Mouse (Mus musculus) MEL (cell line): ENCODE results near the gene D430042O09Rik. TPM values are rescaled to one million over a fixed set of nuclear protein-coding genes. Genes with fewer than 3 reads are reported as not detected.

Experiments used
- DNase-seq: peaks from one replicate; pipeline ENCODE4 v3.0.0; 2011; ENCODE audit warnings: low read depth, low spot score
- H3K27ac ChIP-seq: 2 replicates; pipeline ENCODE4 v1.5.1; 2012; ENCODE audit warnings: low read depth, mild to moderate bottlenecking, control low read depth, low read length, moderate library complexity; ENCODE audit not compliant: control insufficient read depth
- H3K27me3 ChIP-seq, 2 experiments: fragments of 150-350 bp in 1 of 2; sonication (generic) in 1 of 2; 2 replicates each; pipeline ENCODE4 v1.6.1; 2012; ENCODE audit warnings: low read length in 2 of 2, mild to moderate bottlenecking in 2 of 2, improper control_type of control experiment in 1 of 2, moderate library complexity in 1 of 2; ENCODE audit not compliant: insufficient read depth in 2 of 2, control insufficient read depth in 1 of 2
- H3K36me3 ChIP-seq, 2 experiments: 2 replicates each; pipeline ENCODE4 v1.6.1; 2012 to 2014; ENCODE audit warnings: low read length in 2 of 2, improper control_type of control experiment in 1 of 2, inconsistent platforms in 1 of 2, mild to moderate bottlenecking in 1 of 2; ENCODE audit not compliant: insufficient read depth in 2 of 2, control insufficient read depth in 1 of 2
- H3K4me1 ChIP-seq, 2 experiments: fragments of 150-350 bp in 1 of 2; sonication (generic) in 1 of 2; 2 replicates each; pipeline ENCODE4 v1.6.1; 2012; ENCODE audit warnings: low read length in 2 of 2, improper control_type of control experiment in 1 of 2, mild to moderate bottlenecking in 1 of 2; ENCODE audit not compliant: insufficient read depth in 2 of 2, control insufficient read depth in 1 of 2
- H3K4me3 ChIP-seq, 2 experiments: fragments of 150-350 bp in 1 of 2; sonication (generic) in 1 of 2; 2 replicates each; pipeline ENCODE4 v1.5.1; 2012; ENCODE audit warnings: low read depth in 2 of 2, low read length in 2 of 2, mild to moderate bottlenecking in 2 of 2, moderate library complexity in 2 of 2, control low read depth in 1 of 2, improper control_type of control experiment in 1 of 2; ENCODE audit not compliant: control insufficient read depth in 1 of 2, insufficient read depth in 1 of 2
- H3K79me2 ChIP-seq: 2 replicates; pipeline ENCODE4 v1.6.1; 2012; ENCODE audit warnings: mild to moderate bottlenecking, low read length, moderate library complexity; ENCODE audit not compliant: control insufficient read depth, poor library complexity, insufficient read depth
- H3K9ac ChIP-seq: 2 replicates; pipeline ENCODE4 v1.6.1; 2012; ENCODE audit warnings: low read depth, mild to moderate bottlenecking, control low read depth, low read length, moderate library complexity; ENCODE audit not compliant: control insufficient read depth, poor library complexity, severe bottlenecking
- H3K9me3 ChIP-seq: fragments of 150-350 bp; sonication (generic); replicated peaks from 2 replicates; pipeline ENCODE4 v1.6.1; 2012; ENCODE audit warnings: mild to moderate bottlenecking, low read length, improper control_type of control experiment, moderate library complexity; ENCODE audit not compliant: insufficient read depth
- CHD1 ChIP-seq: IDR thresholded peaks from 2 replicates; pipeline ENCODE4 v1.6.1; 2012; ENCODE audit warnings: low read depth, mild to moderate bottlenecking, inconsistent platforms, low read length, improper control_type of control experiment
- E2F4 ChIP-seq: IDR thresholded peaks from 2 replicates; pipeline ENCODE4 v1.6.1; 2011; ENCODE audit warnings: low read depth, low read length, improper control_type of control experiment, borderline replicate concordance
- EP300 ChIP-seq, 2 experiments: IDR thresholded peaks; 2 replicates each; pipeline ENCODE4 v1.6.1; 2011; ENCODE audit warnings: improper control_type of control experiment in 2 of 2, low read length in 2 of 2, low read depth in 1 of 2, mild to moderate bottlenecking in 1 of 2
- ETS1 ChIP-seq: IDR thresholded peaks from 2 replicates; pipeline ENCODE4 v1.6.1; 2012; ENCODE audit warnings: low read depth, mild to moderate bottlenecking, inconsistent platforms, low read length, improper control_type of control experiment, moderate library complexity
- GATA1 ChIP-seq: IDR thresholded peaks from 2 replicates; pipeline ENCODE4 v1.6.1; 2011; ENCODE audit warnings: low read depth, low read length, improper control_type of control experiment
- HCFC1 ChIP-seq: IDR thresholded peaks from 2 replicates; pipeline ENCODE4 v1.6.1; 2012; ENCODE audit warnings: low read depth, mild to moderate bottlenecking, inconsistent platforms, low read length, improper control_type of control experiment, moderate library complexity
- JUND ChIP-seq: IDR thresholded peaks from 2 replicates; pipeline ENCODE4 v1.6.1; 2011; ENCODE audit warnings: low read depth, mild to moderate bottlenecking, improper control_type of control experiment, low read length
- KAT2A ChIP-seq: conservative IDR thresholded peaks from 2 replicates; pipeline ENCODE4 v1.6.1; 2012; ENCODE audit warnings: low read depth, low read length, improper control_type of control experiment, inconsistent platforms
- MAFK ChIP-seq: IDR thresholded peaks from 2 replicates; pipeline ENCODE4 v1.6.1; 2011; ENCODE audit warnings: low read depth, mild to moderate bottlenecking, low read length, improper control_type of control experiment, borderline replicate concordance
- MAX ChIP-seq: IDR thresholded peaks from 2 replicates; pipeline ENCODE4 v1.6.1; 2011; ENCODE audit warnings: low read length, improper control_type of control experiment
- MAZ ChIP-seq: IDR thresholded peaks from 2 replicates; pipeline ENCODE4 v1.6.1; 2012; ENCODE audit warnings: low read depth, mild to moderate bottlenecking, inconsistent platforms, low read length, improper control_type of control experiment
- MXI1 ChIP-seq: IDR thresholded peaks from 2 replicates; pipeline ENCODE4 v1.6.1; 2011; ENCODE audit warnings: mild to moderate bottlenecking, low read depth, low read length, improper control_type of control experiment
- MYC ChIP-seq: IDR thresholded peaks from 2 replicates; pipeline ENCODE4 v1.6.1; 2011; ENCODE audit warnings: low read depth, mild to moderate bottlenecking, low read length, improper control_type of control experiment, moderate library complexity
- NELFE ChIP-seq: IDR thresholded peaks from 2 replicates; pipeline ENCODE4 v1.6.1; 2011; ENCODE audit warnings: low read depth, low read length, improper control_type of control experiment
- POLR2A ChIP-seq, 2 experiments: IDR thresholded peaks; 2 replicates each; pipeline ENCODE4 v1.6.1; 2011 to 2012; ENCODE audit warnings: low read length in 2 of 2, mild to moderate bottlenecking in 2 of 2, control low read depth in 1 of 2, improper control_type of control experiment in 1 of 2, low read depth in 1 of 2, moderate library complexity in 1 of 2; ENCODE audit not compliant: control insufficient read depth in 1 of 2, insufficient read depth in 1 of 2, poor library complexity in 1 of 2
- POLR2AphosphoS2 ChIP-seq: IDR thresholded peaks from 2 replicates; pipeline ENCODE4 v1.6.1; 2011; ENCODE audit warnings: low read length, improper control_type of control experiment
- POLR2AphosphoS5 ChIP-seq: IDR thresholded peaks from 2 replicates; pipeline ENCODE4 v1.6.1; 2012; ENCODE audit warnings: low read depth, borderline replicate concordance, mild to moderate bottlenecking, inconsistent platforms, low read length, moderate library complexity, mixed read lengths
- SIN3A ChIP-seq: IDR thresholded peaks from 2 replicates; pipeline ENCODE4 v1.6.1; 2012; ENCODE audit warnings: low read length, improper control_type of control experiment, inconsistent platforms
- TAL1 ChIP-seq: IDR thresholded peaks from 2 replicates; pipeline ENCODE4 v1.6.1; 2012; ENCODE audit warnings: mild to moderate bottlenecking, inconsistent platforms, low read length, moderate library complexity, mixed read lengths
- ZKSCAN1 ChIP-seq: IDR thresholded peaks from 2 replicates; pipeline ENCODE4 v1.6.1; 2012; ENCODE audit warnings: low read depth, mild to moderate bottlenecking, inconsistent platforms, low read length, improper control_type of control experiment, moderate library complexity
- ZMIZ1 ChIP-seq: IDR thresholded peaks from 2 replicates; pipeline ENCODE4 v1.6.1; 2012; ENCODE audit warnings: low read depth, mild to moderate bottlenecking, inconsistent platforms, low read length, improper control_type of control experiment, moderate library complexity
- ZNF384 ChIP-seq: IDR thresholded peaks from 2 replicates; pipeline ENCODE4 v1.6.1; 2012; ENCODE audit warnings: low read depth, mild to moderate bottlenecking, inconsistent platforms, low read length, improper control_type of control experiment
- polyA plus RNA-seq, 2 experiments: library from polyadenylated mRNA; stranded (reverse) in 1 of 2; unstranded in 1 of 2; fragments of >175 nt in 1 of 2; fragments of >200 nt in 1 of 2; gene quantifications; 2 replicates each; pipeline versions ENCODE4 v1.2.1 to v1.2.4; 2012; ENCODE audit warnings: low replicate concordance in 2 of 2, low read depth in 1 of 2; ENCODE audit not compliant: insufficient read length in 2 of 2, insufficient read depth in 1 of 2, missing spikeins in 1 of 2
- total RNA-seq: library from RNA; depleted of rRNA; stranded (reverse); fragments of 300-350 nt; gene quantifications from 2 replicates; pipeline ENCODE4 v1.2.3, GENCODE M21; 2012

D430042O09Rik gene
- total and polyA plus RNA-seq, 3 experiments: 6.2 to 12.8 TPM; not detected in 1

GRCm38 (mm10) chr7:125702791-125703190 is 4.9 kb upstream of the D430042O09Rik start:
- H3K4me1 ChIP-seq: peaks cover 2 to 14% of the 10 kb centered on the region in 2 experiments; a peak in 3 of 4 replicates
- peaks cover 11 to 48% of the 10 kb centered on the region in 2 experiments for H3K36me3 ChIP-seq
- no peaks in the 10 kb centered on the region for H3K27me3 ChIP-seq
- TF ChIP-seq ZNF384 (no peak), NELFE (no peak), ETS1 (no peak), POLR2AphosphoS5 (no peak)
- no peak for DNase-seq
- H3K9ac ChIP-seq: no peak overlapping the region
- H3K4me3 ChIP-seq: no peak overlapping the region
- peaks cover 23% of the 10 kb centered on the region for H3K79me2 ChIP-seq
- H3K27ac ChIP-seq: no peak overlapping the region
- no peaks in the 10 kb centered on the region for H3K9me3 ChIP-seq

GRCm38 (mm10) chr7:125707186-125707585 is 502 bp upstream of the D430042O09Rik start:
- peak overlapping the region; percentile 52 for H3K27ac ChIP-seq
- DNase-seq: peak; percentile 61

GRCm38 (mm10) chr7:125708100-125708499 is 412 bp downstream of the D430042O09Rik start:
- peak overlapping the region; percentile 85 for H3K9ac ChIP-seq
- no peaks in the 10 kb centered on the region for H3K27me3 ChIP-seq
- peak overlapping the region; percentile 88 to 92 for H3K4me3 ChIP-seq
- no peaks in the 10 kb centered on the region for H3K9me3 ChIP-seq
- H3K36me3 ChIP-seq: peaks cover 2 to 26% of the 10 kb centered on the region in 2 experiments
- no peak overlapping the region for H3K27ac ChIP-seq
- H3K4me1 ChIP-seq: peaks cover 2 to 26% of the 10 kb centered on the region in 2 experiments; a peak in 3 of 4 replicates
- H3K79me2 ChIP-seq: peaks cover 28% of the 10 kb centered on the region
- no peak for DNase-seq
- TF ChIP-seq MYC: no peak
- no peak for TF ChIP-seq EP300 (IDR thresholded peaks at IDR 0.05; ENCODE audit: low read depth in 1 of 2, low read length in 2 of 2)
- TF ChIP-seq POLR2AphosphoS5: no peak
- no peak for TF ChIP-seq JUND
- TF ChIP-seq KAT2A: no peak
- no peak for TF ChIP-seq MAZ
- no peak for TF ChIP-seq POLR2A (IDR thresholded peaks at IDR 0.05; ENCODE audit: control insufficient read depth in 1 of 2, insufficient read depth in 1 of 2, low read depth in 1 of 2, low read length in 2 of 2, poor library complexity in 1 of 2)
- TF ChIP-seq CHD1: no peak
- no peak for TF ChIP-seq SIN3A
- TF ChIP-seq MXI1: no peak
- TF ChIP-seq TAL1: no peak
- TF ChIP-seq ZMIZ1: no peak
- no peak for TF ChIP-seq ZKSCAN1
- TF ChIP-seq MAFK: no peak
- no peak for TF ChIP-seq HCFC1
- no peak for TF ChIP-seq ETS1
- TF ChIP-seq POLR2AphosphoS2: no peak
- TF ChIP-seq E2F4: no peak
- TF ChIP-seq NELFE: no peak

More at GRCm38 (mm10) chr7:125707186-125707585, 502 bp upstream of the D430042O09Rik start:
- Histone ChIP-seq H3K27me3 (no peaks in the 10 kb centered on the region), H3K4me3 (peak overlapping the region; percentile 67 to 78), H3K36me3 (peaks cover 5 to 26% of the 10 kb centered on the region in 2 experiments), H3K9ac (peak overlapping the region; percentile 92), H3K4me1 (peaks cover 2 to 26% of the 10 kb centered on the region in 2 experiments; a peak in 3 of 4 replicates), H3K9me3 (no peaks in the 10 kb centered on the region), H3K79me2 (peaks cover 28% of the 10 kb centered on the region)
- TF ChIP-seq MAX (0 out of 2 replicates have a peak, but pooled peaks have one; percentile 11), GATA1 (no peak)
